Mouse (Mus musculus) testis, adult 2 months (tissue): Measurements from ENCODE around the gene Grifin. TPM values are rescaled to one million over a fixed set of nuclear protein-coding genes. Genes with fewer than 3 reads are reported as not detected.

Experiments
- H3K27ac ChIP-seq: fragments of 200-500 bp; 2 replicates; pipeline ENCODE4 v1.5.1; 2012; ENCODE audit warnings: low read depth, low read length; ENCODE audit not compliant: control insufficient read depth, insufficient read depth
- H3K27me3 ChIP-seq: fragments of 200-500 bp; 2 replicates; pipeline ENCODE4 v1.6.1; 2012; ENCODE audit warnings: mild to moderate bottlenecking, low read length, moderate library complexity; ENCODE audit not compliant: control insufficient read depth, insufficient read depth
- H3K36me3 ChIP-seq: fragments of 200-500 bp; 2 replicates; pipeline ENCODE4 v1.6.1; 2012; ENCODE audit warnings: mild to moderate bottlenecking, low read length; ENCODE audit not compliant: control insufficient read depth, insufficient read depth
- H3K4me1 ChIP-seq: fragments of 200-500 bp; 2 replicates; pipeline ENCODE4 v1.6.1; 2012; ENCODE audit warnings: low read length; ENCODE audit not compliant: control insufficient read depth, insufficient read depth
- H3K4me3 ChIP-seq: fragments of 200-500 bp; 2 replicates; pipeline ENCODE4 v1.5.1; 2012; ENCODE audit warnings: low read depth, mild to moderate bottlenecking, low read length, moderate library complexity, mixed read lengths; ENCODE audit not compliant: control insufficient read depth
- CTCF ChIP-seq: fragments of 200-500 bp; IDR thresholded peaks from 2 replicates; pipeline ENCODE4 v1.5.1; 2012; ENCODE audit warnings: low read depth, mild to moderate bottlenecking, inconsistent platforms, low read length, moderate library complexity; ENCODE audit not compliant: control insufficient read depth, insufficient read depth, insufficient replicate concordance
- POLR2A ChIP-seq: fragments of 200-500 bp; IDR thresholded peaks from 2 replicates; pipeline ENCODE4 v1.6.1; 2012; ENCODE audit warnings: low read depth, mild to moderate bottlenecking, inconsistent platforms, low read length, moderate library complexity; ENCODE audit not compliant: control insufficient read depth
- polyA plus RNA-seq: library from polyadenylated mRNA; depleted of rRNA; stranded (reverse); fragments of >200 nt; gene quantifications from 2 replicates; pipeline ENCODE4 v1.2.3, GENCODE M21; 2012; rRNA removed

Gene Grifin
- polyA plus RNA-seq, 1 experiment: not detected

- H3K4me3 ChIP-seq: no peak overlapping the region
- no peaks in the 10 kb centered on the region for H3K27me3 ChIP-seq
- no peak for TF ChIP-seq POLR2A
- no peaks in the 10 kb centered on the region for H3K36me3 ChIP-seq
- H3K27ac ChIP-seq: no peak overlapping the region
- no peaks in the 10 kb centered on the region for H3K4me1 ChIP-seq
These were observed 43.7 kb downstream of the Grifin start for GRCm38 (mm10) chr5:140521196-140521595.

- H3K4me3 ChIP-seq: no peak overlapping the region
- H3K27me3 ChIP-seq: no peaks in the 10 kb centered on the region
- no peak overlapping the region for H3K27ac ChIP-seq
- TF ChIP-seq POLR2A: no peak
- TF ChIP-seq CTCF: no peak
- H3K36me3 ChIP-seq: no peaks in the 10 kb centered on the region
- H3K4me1 ChIP-seq: no peaks in the 10 kb centered on the region
These were observed 47.0 kb downstream of the Grifin start for GRCm38 (mm10) chr5:140517921-140518230.

- Histone ChIP-seq H3K4me3 (no peak overlapping the region), H3K27ac (no peak overlapping the region), H3K4me1 (no peaks in the 10 kb centered on the region), H3K36me3 (no peaks in the 10 kb centered on the region), H3K27me3 (no peaks in the 10 kb centered on the region)
- no peak for TF ChIP-seq CTCF
- TF ChIP-seq POLR2A: no peak
These were observed 47.5 kb downstream of the Grifin start for GRCm38 (mm10) chr5:140517159-140517920.

GRCm38 (mm10) chr5:140514799-140515486, 49.9 kb downstream of the Grifin start:
- H3K4me1 ChIP-seq: no peaks in the 10 kb centered on the region; the same call in 1 of the 2 replicates
- no peaks in the 10 kb centered on the region for H3K36me3 ChIP-seq
- TF ChIP-seq CTCF (no peak), POLR2A (no peak)
- no peak overlapping the region for H3K4me3 ChIP-seq
- H3K27ac ChIP-seq: no peak overlapping the region
- no peaks in the 10 kb centered on the region for H3K27me3 ChIP-seq

- H3K27me3 ChIP-seq: no peaks in the 10 kb centered on the region
- TF ChIP-seq CTCF (no peak), POLR2A (no peak)
- H3K4me1 ChIP-seq: no peaks in the 10 kb centered on the region; the same call in 1 of the 2 replicates
- no peak overlapping the region for H3K27ac ChIP-seq
- no peak overlapping the region for H3K4me3 ChIP-seq
- H3K36me3 ChIP-seq: no peaks in the 10 kb centered on the region
These were observed 51.0 kb downstream of the Grifin start for GRCm38 (mm10) chr5:140513921-140514320.

Other genes with a start within 250 kb of the Grifin start
- 16.7 and 17.0 TPM in 2 replicates for gene Mad1l1, start 243.5 kb downstream of the Grifin start, polyA plus RNA-seq
- gene Nudt1, start 243.4 kb downstream of the Grifin start, polyA plus RNA-seq: 4.1 and 4.5 TPM in 2 replicates
- gene Mrm2, start 233.2 kb downstream of the Grifin start, polyA plus RNA-seq: 1.5 and 1.7 TPM in 2 replicates
- gene Snx8, start 175.8 kb downstream of the Grifin start, polyA plus RNA-seq: 3.8 and 4.3 TPM in 2 replicates
- 249 and 275 TPM in 2 replicates for gene Eif3b, start 145.7 kb downstream of the Grifin start, polyA plus RNA-seq
- gene Gm4869, start 119.4 kb downstream of the Grifin start, polyA plus RNA-seq: 0.14 and 0.16 TPM in 2 replicates
- gene Chst12, start 59.5 kb downstream of the Grifin start, polyA plus RNA-seq: 2.1 and 2.4 TPM in 2 replicates
- 1.4 TPM in 2 replicates for gene Lfng, start 42.2 kb upstream of the Grifin start, polyA plus RNA-seq
- 16.2 and 18.3 TPM in 2 replicates for gene Ttyh3, start 84.0 kb upstream of the Grifin start, polyA plus RNA-seq
- 126 and 134 TPM in 2 replicates for gene Iqce, start 137.3 kb upstream of the Grifin start, polyA plus RNA-seq
- gene Brat1, start 139.9 kb upstream of the Grifin start, polyA plus RNA-seq: 22.5 and 23.3 TPM in 2 replicates
- 0.14 and 0.28 TPM in 2 replicates for gene Amz1, start 159.1 kb upstream of the Grifin start, polyA plus RNA-seq